Mouse (Mus musculus) brain, embryonic 14.5 days (tissue): ENCODE measurements around the gene Usp20. TPM values are rescaled to one million over a fixed set of nuclear protein-coding genes. Genes with fewer than 3 reads are reported as not detected.

ENCODE experiments used
- DNase-seq: peaks from one replicate; pipeline ENCODE4 v3.0.0-alpha.2; 2011; ENCODE audit warnings: low read depth
- CTCF ChIP-seq: fragments of 200-500 bp; IDR thresholded peaks from 2 replicates; pipeline ENCODE4 v1.5.1; 2012; ENCODE audit warnings: inconsistent platforms, mild to moderate bottlenecking, moderate library complexity, borderline replicate concordance; ENCODE audit not compliant: insufficient read depth, insufficient read length; ENCODE audit errors: extremely low read depth
- POLR2A ChIP-seq: fragments of 200-500 bp; IDR thresholded peaks from 2 replicates; pipeline ENCODE4 v1.6.1; 2012; ENCODE audit warnings: mild to moderate bottlenecking, inconsistent platforms, borderline replicate concordance; ENCODE audit not compliant: poor library complexity, insufficient read depth, insufficient read length, severe bottlenecking; ENCODE audit errors: extremely low read depth
- polyA plus RNA-seq: library from polyadenylated mRNA; depleted of rRNA; stranded (reverse); fragments of >200 nt; gene quantifications from 2 replicates; pipeline ENCODE4 v1.2.3, GENCODE M21; 2012

The Usp20 gene
- polyA plus RNA-seq, 1 experiment: 41.8 TPM

GRCm38 (mm10) chr2:30995432-30995996 is 13.4 kb downstream of the Usp20 start:
- TF ChIP-seq CTCF (no peak), POLR2A (no peak)
- DNase-seq: no peak

DNA sequence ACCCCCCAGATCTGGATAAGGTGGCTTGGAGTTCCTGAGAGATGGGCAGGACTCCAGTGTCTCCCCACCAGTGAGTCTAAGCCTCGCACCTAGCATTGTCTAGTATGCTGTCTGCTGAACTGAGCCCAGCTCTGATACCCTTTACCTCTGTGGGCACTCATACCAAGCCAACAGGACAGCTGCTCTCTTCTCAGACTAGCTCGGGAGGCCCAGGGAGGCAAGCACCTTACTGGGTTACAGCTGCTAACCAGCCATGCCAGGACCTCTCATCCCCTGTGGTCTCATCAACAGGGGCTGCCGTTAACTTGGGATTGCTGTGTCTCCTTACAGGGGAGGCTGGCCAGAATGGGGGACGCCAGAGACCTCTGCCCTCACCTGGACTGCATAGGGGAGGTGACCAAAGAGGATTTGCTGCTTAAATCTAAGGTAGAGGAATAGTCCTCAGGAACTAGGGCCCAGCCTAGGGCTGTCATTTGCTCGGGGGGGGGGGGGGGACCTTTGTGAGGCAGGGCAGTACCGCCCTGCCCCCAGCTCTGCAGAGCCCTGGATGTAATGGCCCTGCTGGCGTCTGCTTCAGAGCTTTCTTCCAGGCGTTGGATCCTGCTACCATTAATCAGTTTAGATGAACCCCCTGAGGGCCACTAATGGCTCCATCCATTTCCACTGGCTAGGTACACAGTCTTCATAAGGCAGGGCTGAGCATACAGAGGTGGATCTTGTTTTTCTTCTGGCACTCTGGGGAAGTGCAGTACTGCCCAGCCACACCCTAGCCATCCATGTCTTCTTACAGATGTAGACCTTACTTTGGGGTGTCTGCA is 16.6 kb downstream of the Usp20 start:
- DNase-seq: no peak
- TF ChIP-seq POLR2A (no peak), CTCF (no peak)

DNA sequence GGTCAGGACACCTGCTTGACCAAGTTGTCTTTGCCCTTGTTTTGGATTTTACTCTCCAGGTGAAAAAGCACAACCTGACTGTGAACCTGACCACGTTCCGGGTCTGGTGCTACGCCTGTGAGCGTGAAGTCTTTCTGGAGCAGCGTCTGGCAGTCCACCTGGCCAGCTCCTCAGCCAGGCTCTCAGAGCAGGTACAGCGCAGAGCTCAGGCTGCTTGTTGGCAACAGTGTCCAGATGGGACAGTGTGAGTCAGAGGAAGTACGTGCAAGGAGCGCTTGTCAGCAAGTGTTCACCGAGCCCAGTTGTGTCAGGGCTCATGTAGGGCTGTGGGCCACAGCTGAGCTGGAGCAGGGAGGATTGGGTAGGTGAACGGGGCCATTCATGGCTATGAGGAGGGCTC is 20.8 kb downstream of the Usp20 start:
- TF ChIP-seq CTCF (no peak), POLR2A (no peak)
- DNase-seq: no peak

DNA sequence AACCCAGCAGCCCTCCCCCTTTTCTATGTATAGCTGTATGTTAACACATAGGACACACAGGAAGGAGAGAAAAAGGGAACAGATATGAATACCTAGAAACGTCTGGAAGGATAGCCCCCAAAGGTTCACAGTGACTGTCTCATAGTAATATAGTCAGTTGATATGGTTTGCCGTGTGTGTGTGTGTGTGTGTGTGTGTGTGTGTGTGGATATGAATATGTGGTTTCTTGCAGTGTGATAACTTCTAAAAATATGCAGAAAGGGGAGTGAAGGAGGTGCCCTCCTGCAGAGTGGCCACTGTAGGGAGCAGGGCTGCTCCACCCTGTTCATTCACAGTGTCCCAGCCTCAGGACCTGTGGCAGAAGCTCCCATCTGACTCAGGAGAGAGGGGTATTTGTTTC is 23.4 kb downstream of the Usp20 start:
- TF ChIP-seq POLR2A: no peak
- no peak for TF ChIP-seq CTCF
- no peak for DNase-seq

- DNase-seq: peak; percentile 7
- TF ChIP-seq POLR2A (no peak), CTCF (no peak)
Observed at GRCm38 (mm10) chr2:31006434-31006833, 24.4 kb downstream of the Usp20 start.

GRCm38 (mm10) chr2:31007208-31007607 is 25.1 kb downstream of the Usp20 start:
- no peak for DNase-seq
- TF ChIP-seq POLR2A (no peak), CTCF (no peak)

DNA sequence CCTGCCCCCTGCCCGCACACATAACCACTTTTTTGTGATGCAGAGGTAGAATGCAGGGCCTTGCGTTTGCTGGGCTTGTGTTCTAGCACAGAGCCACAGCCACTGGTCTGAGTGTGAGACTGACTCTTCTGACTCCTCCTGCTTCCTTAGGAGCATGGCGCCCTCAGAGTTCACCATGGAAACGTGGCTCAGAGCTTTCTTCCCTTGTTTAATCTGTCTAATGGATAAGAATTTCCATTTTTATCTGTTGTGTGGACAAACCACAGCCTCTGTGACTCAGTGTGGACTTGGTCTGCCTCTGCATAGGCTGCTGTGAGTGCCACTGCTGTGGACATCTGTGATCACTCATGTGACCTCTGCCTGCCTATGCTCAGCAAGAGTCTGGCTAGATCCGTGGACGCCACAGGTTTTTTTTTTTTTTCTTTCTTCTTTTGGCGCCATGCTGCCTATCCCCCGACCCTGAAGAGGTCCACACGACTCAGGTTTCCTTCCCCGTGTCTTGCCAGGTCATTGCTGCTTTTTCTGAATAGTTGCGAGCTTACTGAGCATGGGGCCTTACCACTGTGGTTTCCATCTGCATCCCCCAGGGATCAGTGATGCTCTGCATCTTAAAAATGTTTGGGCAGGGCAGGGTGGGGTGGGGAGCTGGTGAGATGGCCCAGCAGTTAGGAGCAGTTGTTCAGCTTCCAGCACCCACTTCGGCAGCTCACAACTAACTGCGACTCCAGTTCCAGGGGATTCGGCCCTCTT is 31.5 kb downstream of the Usp20 start:
- TF ChIP-seq CTCF (no peak), POLR2A (no peak)

GRCm38 (mm10) chr2:31017625-31018317 is 35.7 kb downstream of the Usp20 start:
- no peak for DNase-seq
- no peak for TF ChIP-seq POLR2A
- no peak for TF ChIP-seq CTCF

More for the DNA sequence above, 31.5 kb downstream of the Usp20 start:
- DNase-seq: no peak

DNA sequence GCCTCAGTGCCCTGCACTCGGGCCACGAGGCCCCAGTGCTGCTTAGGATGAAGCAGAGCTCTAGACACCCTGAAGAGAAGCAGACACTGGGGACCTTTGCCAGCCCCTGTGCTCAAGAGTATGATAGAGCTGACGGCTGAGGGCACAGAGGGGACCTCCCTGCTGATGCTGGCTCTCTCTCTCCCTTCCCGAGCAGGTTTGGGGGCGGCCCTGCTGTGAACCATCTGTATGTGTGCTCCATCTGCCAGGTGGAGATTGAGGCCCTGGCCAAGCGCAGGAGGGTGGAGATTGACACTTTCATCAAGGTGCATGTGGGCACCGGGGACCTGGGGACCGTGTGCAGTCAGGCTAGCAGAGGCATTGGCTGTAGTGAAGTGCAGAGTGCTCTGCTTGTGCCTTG is 36.4 kb downstream of the Usp20 start:
- no peak for TF ChIP-seq POLR2A
- TF ChIP-seq CTCF: no peak
- DNase-seq: no peak

DNA sequence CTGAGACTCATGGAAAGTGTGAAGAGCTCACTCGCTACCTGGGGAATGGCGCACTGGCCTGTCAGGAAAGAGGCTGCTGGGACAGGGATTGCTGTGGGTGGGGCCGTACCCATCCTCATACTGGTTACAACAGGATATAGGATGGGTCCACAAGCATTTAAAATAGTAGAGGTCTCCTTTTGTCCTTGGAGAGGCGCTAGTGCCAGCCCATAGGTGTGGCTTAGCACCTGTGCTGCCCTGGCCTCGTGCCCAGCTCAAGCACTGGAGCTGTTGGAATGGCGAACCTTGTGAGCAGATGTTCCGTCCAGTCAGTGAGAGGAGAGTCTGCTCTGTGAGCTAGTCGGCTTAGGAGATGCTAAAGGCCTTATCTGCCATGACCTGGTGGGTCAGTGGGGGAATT is 36.9 kb downstream of the Usp20 start:
- no peak for DNase-seq
- TF ChIP-seq CTCF: no peak
- TF ChIP-seq POLR2A: no peak

DNA sequence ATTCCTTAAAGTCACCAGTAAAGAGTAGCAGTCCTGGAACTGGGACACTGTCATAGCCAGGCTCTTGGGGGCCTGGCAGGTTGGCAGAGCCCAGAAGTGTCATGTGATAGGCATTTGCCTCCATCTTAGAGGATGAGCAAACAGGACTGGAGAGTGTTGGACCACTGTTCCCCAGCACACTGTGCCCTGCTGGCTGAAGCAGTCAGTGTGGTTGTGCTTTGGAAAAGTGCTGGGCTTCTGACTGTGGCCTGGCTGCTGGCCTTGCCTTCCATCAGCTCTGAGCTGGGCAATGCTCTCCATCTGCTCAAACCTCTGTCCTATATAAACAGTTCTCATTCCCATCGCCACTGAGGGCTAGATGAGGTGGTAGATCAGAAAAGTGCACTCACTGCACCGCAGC is 38.1 kb downstream of the Usp20 start:
- DNase-seq: no peak
- TF ChIP-seq POLR2A (no peak), CTCF (no peak)

GRCm38 (mm10) chr2:31023940-31024339 is 41.9 kb downstream of the Usp20 start:
- TF ChIP-seq CTCF: no peak
- no peak for TF ChIP-seq POLR2A
- no peak for DNase-seq
